In the genomic region with DNA sequence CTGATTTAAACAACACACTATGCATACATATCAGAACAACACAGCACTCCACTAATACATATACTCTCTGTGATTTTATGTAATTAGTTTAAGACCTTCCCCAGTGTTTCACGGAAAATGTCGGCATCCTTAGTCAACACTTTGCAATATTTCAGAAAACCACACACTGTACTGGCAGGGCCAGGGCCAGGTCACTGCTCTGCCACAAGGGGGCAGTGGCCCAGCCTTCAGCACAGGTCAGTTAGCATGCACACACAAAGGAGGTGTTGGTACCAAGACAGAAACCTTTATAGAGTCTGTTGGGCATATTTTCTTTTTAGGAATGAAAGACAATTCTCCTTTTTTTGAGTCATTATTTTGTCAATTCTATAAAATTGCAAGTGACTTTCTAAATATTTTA, we compare ENCODE assay signal across 7 mouse cellular contexts. TPM values are rescaled to one million over a fixed set of nuclear protein-coding genes. Genes with fewer than 3 reads are reported as not detected.
DNase-seq lines count a peak whose midpoint lies in the region; ATAC-seq lines count a peak whose summit lies in the region.

No protein-coding gene starts in this region.

- no peak overlapping the region for H3K9ac ChIP-seq in forebrain, embryonic 14.5 days (ENCODE audit: low read length)
- H3K9ac ChIP-seq in liver, embryonic 13.5 days = no peak overlapping the region
- H3K9ac ChIP-seq in neural tube, embryonic 15.5 days (replicated peaks) = no peak overlapping the region

- H3K4me3 ChIP-seq in forebrain, embryonic 14.5 days (ENCODE audit: low read depth, low read length) = no peak overlapping the region
- H3K4me3 ChIP-seq in liver, embryonic 13.5 days (replicated peaks) = no peak overlapping the region
- no peak overlapping the region for H3K4me3 ChIP-seq in neural tube, embryonic 15.5 days (replicated peaks)

- 66% methylated on average over 2 of the region's 2 CpGs for WGBS in forebrain, embryonic 14.5 days
- WGBS in liver, embryonic 13.5 days (ENCODE audit: insufficient replicate concordance) = 43% methylated on average over 2 of the region's 2 CpGs
- WGBS in neural tube, embryonic 15.5 days = 67% methylated on average over 2 of the region's 2 CpGs

- peak; percentile 6 for DNase-seq in urinary bladder, postnatal 14 days (ENCODE audit: low spot score)
- no peak for DNase-seq in urinary bladder, adult 2 months (ENCODE audit: low spot score)
- DNase-seq in adrenal gland, postnatal 36 days = peak; percentile 36 to 47
- DNase-seq in forebrain, embryonic 14.5 days (ENCODE audit: low spot score) = peak; percentile 35
- DNase-seq in liver, embryonic 13.5 days = no peak
- DNase-seq in left cerebral cortex, postnatal 36 days (ENCODE audit: low spot score in 2 of 2) = no peak

- no peaks in the 10 kb centered on the region for H3K36me3 ChIP-seq in forebrain, embryonic 14.5 days (ENCODE audit: control insufficient read depth, insufficient read depth, low read length)
- no peaks in the 10 kb centered on the region for H3K36me3 ChIP-seq in liver, embryonic 13.5 days
- H3K36me3 ChIP-seq in neural tube, embryonic 15.5 days = no peaks in the 10 kb centered on the region

- H3K4me2 ChIP-seq in forebrain, embryonic 14.5 days (ENCODE audit: low read length) = no peak overlapping the region
- no peak overlapping the region for H3K4me2 ChIP-seq in liver, embryonic 13.5 days
- H3K4me2 ChIP-seq in neural tube, embryonic 15.5 days = no peak overlapping the region

- H3K27ac ChIP-seq in forebrain, embryonic 14.5 days (ENCODE audit: low read depth, low read length) = no peak overlapping the region
- no peak overlapping the region for H3K27ac ChIP-seq in liver, embryonic 13.5 days
- H3K27ac ChIP-seq in neural tube, embryonic 15.5 days (replicated peaks) = no peak overlapping the region

- intact Hi-C loops in left cerebral cortex, postnatal 36 days (cut with DNase I) = loop anchor here (10.0 kb wide), 2 partner anchors 448 to 1988 kb away; no protein-coding TSS in a partner anchor

- no peaks in the 10 kb centered on the region for H3K4me1 ChIP-seq in forebrain, embryonic 14.5 days (ENCODE audit: control insufficient read depth, insufficient read depth, low read length)
- H3K4me1 ChIP-seq in liver, embryonic 13.5 days (replicated peaks) = no peaks in the 10 kb centered on the region
- no peaks in the 10 kb centered on the region for H3K4me1 ChIP-seq in neural tube, embryonic 15.5 days

- ATAC-seq in forebrain, embryonic 14.5 days = peak; percentile 83; the same call in 1 of the 2 replicates
- ATAC-seq in liver, embryonic 13.5 days (ENCODE audit: low read depth) = peak; percentile 61; the same call in 1 of the 2 replicates
- ATAC-seq in neural tube, embryonic 15.5 days (ENCODE audit: low FRiP score) = 0 out of 2 replicates have a peak, but pooled peaks have one; percentile 53

- no peaks in the 10 kb centered on the region for H3K27me3 ChIP-seq in forebrain, embryonic 14.5 days (replicated peaks; ENCODE audit: control insufficient read depth, insufficient read depth, low read length)
- no peaks in the 10 kb centered on the region for H3K27me3 ChIP-seq in liver, embryonic 13.5 days
- no peaks in the 10 kb centered on the region for H3K27me3 ChIP-seq in neural tube, embryonic 15.5 days (replicated peaks)

- H3K9me3 ChIP-seq in forebrain, embryonic 14.5 days (replicated peaks; ENCODE audit: control insufficient read depth, low read length) = no peaks in the 10 kb centered on the region
- no peaks in the 10 kb centered on the region for H3K9me3 ChIP-seq in liver, embryonic 13.5 days (replicated peaks)
- no peaks in the 10 kb centered on the region for H3K9me3 ChIP-seq in neural tube, embryonic 15.5 days (replicated peaks)

RNA-seq across cellular contexts. Expression of gene Rnpc3, which starts 27.0 kb away (rescaled TPM):
- 20.8 and 32.1 TPM in 2 replicates for polyA plus RNA-seq in urinary bladder, adult 2 months (2012; rRNA removed)
- 10 to 100 TPM; 20.6 to 22.8 TPM for total RNA-seq in adrenal gland, postnatal 36 days (2021)
- 52.2 and 57.8 TPM in 2 replicates for polyA plus RNA-seq in forebrain, embryonic 14.5 days (2014; fragmentation: Nextera tagmentation; extraction: Ambion mirVana)
- 18.5 and 24.3 TPM in 2 replicates for polyA plus RNA-seq in liver, embryonic 13.5 days (2015; fragmentation: Nextera tagmentation; extraction: Ambion mirVana)
- 50.3 and 53.6 TPM in 2 replicates for polyA plus RNA-seq in neural tube, embryonic 15.5 days (2015; fragmentation: Nextera tagmentation; extraction: Ambion mirVana)
- total RNA-seq in left cerebral cortex, postnatal 36 days (2021) = 10 to 100 TPM; 19.2 to 39.5 TPM

RNA-seq across cellular contexts. Expression of gene Amy1, which starts 50.4 kb away (rescaled TPM):
- polyA plus RNA-seq in urinary bladder, adult 2 months (2012; rRNA removed) = 10.7 and 18.4 TPM in 2 replicates
- total RNA-seq in adrenal gland, postnatal 36 days (2021) = 10 to 100 TPM; 48.0 to 76.2 TPM
- 10.7 TPM in 2 replicates for polyA plus RNA-seq in forebrain, embryonic 14.5 days (2014; fragmentation: Nextera tagmentation; extraction: Ambion mirVana)
- polyA plus RNA-seq in liver, embryonic 13.5 days (2015; fragmentation: Nextera tagmentation; extraction: Ambion mirVana) = 6.5 and 7.3 TPM in 2 replicates
- polyA plus RNA-seq in neural tube, embryonic 15.5 days (2015; fragmentation: Nextera tagmentation; extraction: Ambion mirVana) = 15.6 and 20.2 TPM in 2 replicates
- 10 to 100 TPM in 1 of 2 experiments, 1 to 10 TPM in 1; 8.4 to 12.3 TPM for total RNA-seq in left cerebral cortex, postnatal 36 days (2021)

Comparison
In these comparisons a context has a peak if more than half of its experiments do, and no peak if none do; other contexts are left out.
1. DNase-seq: peak in urinary bladder, postnatal 14 days (single experiment), adrenal gland, postnatal 36 days (2 of 2) and forebrain, embryonic 14.5 days (single experiment); none in urinary bladder, adult 2 months (single experiment), liver, embryonic 13.5 days (single experiment) and left cerebral cortex, postnatal 36 days (0 of 2).
2. Peak in every context shown above with its lines, with median percentiles within 50 percentile points of each other: ATAC-seq.